Mouse (Mus musculus): ENCODE measurements at regions not wholly inside any gene's neighbourhood (a gene's known extent, or its start where the extent isn't known, plus 50 kb on each side); places are given as distances from the start of the nearest gene placed in this dataset.

DNA sequence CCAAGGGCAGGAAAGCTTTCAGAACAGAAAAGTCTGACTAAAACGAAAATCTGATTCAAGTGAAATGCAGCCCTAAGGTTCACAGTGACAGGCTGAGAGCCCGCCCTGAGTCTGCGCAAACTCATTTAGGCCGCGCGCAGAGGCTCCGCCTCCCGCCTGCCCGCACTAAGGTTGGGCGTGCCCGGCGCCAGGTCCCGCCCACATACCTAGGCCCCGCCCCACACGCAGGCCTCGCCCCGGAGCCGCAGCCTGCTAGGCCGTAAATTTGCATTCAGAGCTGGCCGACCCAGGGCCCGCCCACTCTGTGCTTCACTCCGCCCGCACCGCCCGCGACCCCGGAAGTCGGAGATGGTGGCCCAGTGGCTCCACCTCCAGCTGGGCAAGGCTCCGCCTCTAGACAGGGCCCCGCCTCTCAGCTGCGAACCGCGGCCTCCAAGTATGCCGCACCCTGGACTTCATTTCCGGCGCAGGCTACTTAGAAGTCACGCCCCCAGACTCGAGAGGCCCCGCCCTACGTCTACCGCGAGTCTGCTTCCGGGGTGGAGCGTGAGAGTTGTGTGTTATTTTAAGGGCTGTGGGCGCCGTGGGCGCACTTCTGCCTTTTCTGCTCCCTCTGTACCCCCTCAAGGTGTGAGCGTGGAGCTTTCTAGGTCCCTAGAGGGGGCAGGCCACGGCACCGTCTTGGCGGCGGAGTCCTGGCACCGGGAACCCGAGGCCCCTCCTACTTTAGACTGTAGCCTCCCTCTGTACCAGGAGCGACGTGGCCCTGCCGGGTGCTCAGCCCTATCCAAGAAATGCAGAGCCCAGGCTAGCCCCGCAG, 52.3 kb upstream of the Wnt7b start:
- H3K4me2 ChIP-seq (replicated peaks; ENCODE audit: low read depth): peak overlapping the region; percentile 54
- H3K36me3 ChIP-seq (ENCODE audit: control insufficient read depth, insufficient read depth, low read length): no peaks in the 10 kb centered on the region
- ATAC-seq (ENCODE audit: low FRiP score, low TSS enrichment) (peak; percentile 98), DNase-seq (ENCODE audit: low spot score) (peak; percentile 100)
- peak; percentile 84 for TF ChIP-seq EP300 (optimal IDR thresholded peaks at IDR 0.05)
- TF ChIP-seq CTCF (IDR thresholded peaks at IDR 0.05; ENCODE audit: low read depth): no peak
- no peaks in the 10 kb centered on the region for H3K27me3 ChIP-seq (ENCODE audit: control insufficient read depth, insufficient read depth, low read length)
- H3K9ac ChIP-seq (ENCODE audit: low read length): peak overlapping the region; percentile 83
- H3K9me3 ChIP-seq (ENCODE audit: control insufficient read depth, low read length): no peaks in the 10 kb centered on the region
- H3K4me3 ChIP-seq (ENCODE audit: low read depth, low read length): peak overlapping the region; percentile 62
- under 1% methylated on average over 58 of the region's 58 CpGs for WGBS
- H3K4me1 ChIP-seq (replicated peaks; ENCODE audit: control insufficient read depth, insufficient read depth): no peaks in the 10 kb centered on the region
- H3K27ac ChIP-seq (replicated peaks): peak overlapping the region; percentile 98

DNA sequence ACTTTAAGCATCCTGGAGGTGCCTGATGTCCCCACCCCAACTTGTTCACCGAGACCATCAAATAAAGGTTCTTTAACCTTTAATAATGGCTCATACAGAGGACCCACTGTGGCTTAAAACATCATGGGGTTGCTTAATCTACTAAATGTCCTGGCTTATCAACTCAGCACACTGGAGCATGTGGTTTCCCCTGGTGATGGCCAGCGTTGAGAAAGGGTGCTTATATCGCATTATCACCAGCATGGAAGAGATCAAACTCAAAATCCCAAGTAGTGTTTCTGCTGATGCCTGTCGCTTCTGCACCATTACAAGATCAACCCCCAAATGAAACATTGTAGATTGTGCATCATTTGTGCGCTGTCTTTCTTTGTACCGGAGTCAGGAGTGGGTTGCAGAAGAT, 53.2 kb upstream of the Wnt7b start:
- TF ChIP-seq CTCF (IDR thresholded peaks at IDR 0.05; ENCODE audit: low read depth) (no peak), EP300 (optimal IDR thresholded peaks at IDR 0.05) (no peak)
- Histone ChIP-seq H3K36me3 (ENCODE audit: control insufficient read depth, insufficient read depth, low read length) (no peaks in the 10 kb centered on the region), H3K9me3 (ENCODE audit: control insufficient read depth, low read length) (no peaks in the 10 kb centered on the region), H3K9ac (ENCODE audit: low read length) (no peak overlapping the region), H3K4me2 (replicated peaks; ENCODE audit: low read depth) (no peak overlapping the region), H3K4me1 (replicated peaks; ENCODE audit: control insufficient read depth, insufficient read depth) (no peaks in the 10 kb centered on the region), H3K27me3 (ENCODE audit: control insufficient read depth, insufficient read depth, low read length) (no peaks in the 10 kb centered on the region), H3K4me3 (ENCODE audit: low read depth, low read length) (no peak overlapping the region), H3K27ac (replicated peaks) (no peak overlapping the region; the same call in 1 of the 2 replicates)
- DNase-seq (ENCODE audit: low spot score) (no peak), ATAC-seq (ENCODE audit: low FRiP score, low TSS enrichment) (no peak)
- WGBS: 92% methylated on average over 6 of the region's 6 CpGs

DNA sequence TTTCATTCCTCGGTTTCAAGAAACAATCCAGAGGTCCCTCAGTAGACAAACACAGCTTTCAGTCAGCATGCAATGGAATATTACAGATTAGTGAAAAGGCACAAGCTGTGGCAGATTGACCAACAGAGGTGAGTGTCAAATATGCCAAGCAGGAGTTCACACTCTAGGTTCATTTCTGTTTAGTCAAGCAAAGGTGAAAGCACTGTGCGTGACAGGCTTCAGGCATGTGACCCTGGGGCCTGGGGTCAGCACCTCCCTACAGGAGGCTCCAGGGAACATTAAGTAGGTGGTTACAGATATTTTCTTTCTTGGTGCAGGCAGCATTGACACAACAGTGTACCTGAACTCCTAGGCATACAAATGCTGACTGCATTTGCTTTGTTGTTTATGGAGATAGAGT, 57.3 kb upstream of the Wnt7b start:
- WGBS: 74% methylated on average over 2 of the region's 2 CpGs
- no peak for DNase-seq (ENCODE audit: low spot score)
- Histone ChIP-seq H3K27me3 (ENCODE audit: control insufficient read depth, insufficient read depth, low read length) (no peaks in the 10 kb centered on the region), H3K4me2 (replicated peaks; ENCODE audit: low read depth) (no peak overlapping the region), H3K9ac (ENCODE audit: low read length) (no peak overlapping the region), H3K9me3 (ENCODE audit: control insufficient read depth, low read length) (no peaks in the 10 kb centered on the region), H3K4me3 (ENCODE audit: low read depth, low read length) (no peak overlapping the region), H3K36me3 (ENCODE audit: control insufficient read depth, insufficient read depth, low read length) (no peaks in the 10 kb centered on the region), H3K4me1 (replicated peaks; ENCODE audit: control insufficient read depth, insufficient read depth) (no peaks in the 10 kb centered on the region), H3K27ac (replicated peaks) (no peak overlapping the region)
- no peak for ATAC-seq (ENCODE audit: low FRiP score, low TSS enrichment)
- TF ChIP-seq CTCF (IDR thresholded peaks at IDR 0.05; ENCODE audit: low read depth): no peak
- no peak for TF ChIP-seq EP300 (optimal IDR thresholded peaks at IDR 0.05)

- Histone ChIP-seq H3K36me3 (ENCODE audit: control insufficient read depth, insufficient read depth, low read length) (no peaks in the 10 kb centered on the region), H3K4me3 (ENCODE audit: low read depth, low read length) (no peak overlapping the region), H3K27me3 (ENCODE audit: control insufficient read depth, insufficient read depth, low read length) (no peaks in the 10 kb centered on the region), H3K9me3 (ENCODE audit: control insufficient read depth, low read length) (no peaks in the 10 kb centered on the region), H3K4me2 (replicated peaks; ENCODE audit: low read depth) (no peak overlapping the region), H3K4me1 (replicated peaks; ENCODE audit: control insufficient read depth, insufficient read depth) (0 out of 2 replicates have a peak, but pooled peaks cover 3% of the 10 kb centered on the region), H3K9ac (ENCODE audit: low read length) (no peak overlapping the region), H3K27ac (replicated peaks) (peak overlapping the region; percentile 53; the same call in 1 of the 2 replicates)
- ATAC-seq (ENCODE audit: low FRiP score, low TSS enrichment) (0 out of 2 replicates have a peak, but pooled peaks have one; percentile 14), DNase-seq (ENCODE audit: low spot score) (no peak)
- 59% methylated on average over 15 of the region's 15 CpGs for WGBS
- TF ChIP-seq CTCF (IDR thresholded peaks at IDR 0.05; ENCODE audit: low read depth) (no peak), EP300 (optimal IDR thresholded peaks at IDR 0.05) (no peak)
These were observed 59.1 kb upstream of the Wnt7b start for GRCm38 (mm10) chr15:85641120-85642080.

- DNase-seq (ENCODE audit: low spot score): no peak
- 52% methylated on average over 8 of the region's 8 CpGs for WGBS
- no peaks in the 10 kb centered on the region for H3K27me3 ChIP-seq (ENCODE audit: control insufficient read depth, insufficient read depth, low read length)
- H3K36me3 ChIP-seq (ENCODE audit: control insufficient read depth, insufficient read depth, low read length): no peaks in the 10 kb centered on the region
- H3K9me3 ChIP-seq (ENCODE audit: control insufficient read depth, low read length): no peaks in the 10 kb centered on the region
- H3K4me3 ChIP-seq (ENCODE audit: low read depth, low read length): peak overlapping the region; percentile 61
- peaks cover 6% of the 10 kb centered on the region; the same call in 1 of the 2 replicates for H3K4me1 ChIP-seq (replicated peaks; ENCODE audit: control insufficient read depth, insufficient read depth)
- TF ChIP-seq CTCF (IDR thresholded peaks at IDR 0.05; ENCODE audit: low read depth) (no peak), EP300 (optimal IDR thresholded peaks at IDR 0.05) (no peak)
- peak overlapping the region; percentile 93 for H3K9ac ChIP-seq (ENCODE audit: low read length)
- peak overlapping the region; percentile 93 for H3K27ac ChIP-seq (replicated peaks)
- H3K4me2 ChIP-seq (replicated peaks; ENCODE audit: low read depth): peak overlapping the region; percentile 91
- peak; percentile 15; the same call in 1 of the 2 replicates for ATAC-seq (ENCODE audit: low FRiP score, low TSS enrichment)
These were observed 63.1 kb upstream of the Wnt7b start for GRCm38 (mm10) chr15:85645396-85645795.
